Mouse (Mus musculus) MEL (cell line): ENCODE data around the gene Dusp16. TPM values are rescaled to one million over a fixed set of nuclear protein-coding genes. Genes with fewer than 3 reads are reported as not detected.

Experiments
- DNase-seq: peaks from one replicate; pipeline ENCODE4 v3.0.0; 2011; ENCODE audit warnings: low read depth, low spot score
- H3K27ac ChIP-seq: 2 replicates; pipeline ENCODE4 v1.5.1; 2012; ENCODE audit warnings: low read depth, mild to moderate bottlenecking, control low read depth, low read length, moderate library complexity; ENCODE audit not compliant: control insufficient read depth
- H3K27me3 ChIP-seq, 2 experiments: fragments of 150-350 bp in 1 of 2; sonication (generic) in 1 of 2; 2 replicates each; pipeline ENCODE4 v1.6.1; 2012; ENCODE audit warnings: low read length in 2 of 2, mild to moderate bottlenecking in 2 of 2, improper control_type of control experiment in 1 of 2, moderate library complexity in 1 of 2; ENCODE audit not compliant: insufficient read depth in 2 of 2, control insufficient read depth in 1 of 2
- H3K36me3 ChIP-seq, 2 experiments: 2 replicates each; pipeline ENCODE4 v1.6.1; 2012 to 2014; ENCODE audit warnings: low read length in 2 of 2, improper control_type of control experiment in 1 of 2, inconsistent platforms in 1 of 2, mild to moderate bottlenecking in 1 of 2; ENCODE audit not compliant: insufficient read depth in 2 of 2, control insufficient read depth in 1 of 2
- H3K4me1 ChIP-seq, 2 experiments: fragments of 150-350 bp in 1 of 2; sonication (generic) in 1 of 2; 2 replicates each; pipeline ENCODE4 v1.6.1; 2012; ENCODE audit warnings: low read length in 2 of 2, improper control_type of control experiment in 1 of 2, mild to moderate bottlenecking in 1 of 2; ENCODE audit not compliant: insufficient read depth in 2 of 2, control insufficient read depth in 1 of 2
- H3K4me3 ChIP-seq, 2 experiments: fragments of 150-350 bp in 1 of 2; sonication (generic) in 1 of 2; 2 replicates each; pipeline ENCODE4 v1.5.1; 2012; ENCODE audit warnings: low read depth in 2 of 2, low read length in 2 of 2, mild to moderate bottlenecking in 2 of 2, moderate library complexity in 2 of 2, control low read depth in 1 of 2, improper control_type of control experiment in 1 of 2; ENCODE audit not compliant: control insufficient read depth in 1 of 2, insufficient read depth in 1 of 2
- H3K79me2 ChIP-seq: 2 replicates; pipeline ENCODE4 v1.6.1; 2012; ENCODE audit warnings: mild to moderate bottlenecking, low read length, moderate library complexity; ENCODE audit not compliant: control insufficient read depth, poor library complexity, insufficient read depth
- H3K9ac ChIP-seq: 2 replicates; pipeline ENCODE4 v1.6.1; 2012; ENCODE audit warnings: low read depth, mild to moderate bottlenecking, control low read depth, low read length, moderate library complexity; ENCODE audit not compliant: control insufficient read depth, poor library complexity, severe bottlenecking
- H3K9me3 ChIP-seq: fragments of 150-350 bp; sonication (generic); replicated peaks from 2 replicates; pipeline ENCODE4 v1.6.1; 2012; ENCODE audit warnings: mild to moderate bottlenecking, low read length, improper control_type of control experiment, moderate library complexity; ENCODE audit not compliant: insufficient read depth
- CHD1 ChIP-seq: IDR thresholded peaks from 2 replicates; pipeline ENCODE4 v1.6.1; 2012; ENCODE audit warnings: low read depth, mild to moderate bottlenecking, inconsistent platforms, low read length, improper control_type of control experiment
- CHD2 ChIP-seq: IDR thresholded peaks from 2 replicates; pipeline ENCODE4 v1.6.1; 2011; ENCODE audit warnings: low read length, improper control_type of control experiment
- CTCF ChIP-seq, 3 experiments: IDR thresholded peaks in 2 of 3; conservative IDR thresholded peaks in 1 of 3; 2 replicates each; pipeline ENCODE4 v1.5.1; 2011 to 2012; ENCODE audit warnings: low read length in 3 of 3, low read depth in 2 of 3, mild to moderate bottlenecking in 2 of 3, improper control_type of control experiment in 1 of 3, inconsistent platforms in 1 of 3, mixed read lengths in 1 of 3, moderate library complexity in 1 of 3; ENCODE audit not compliant: control insufficient read depth in 1 of 3, insufficient read depth in 1 of 3, poor library complexity in 1 of 3, severe bottlenecking in 1 of 3
- E2F4 ChIP-seq: IDR thresholded peaks from 2 replicates; pipeline ENCODE4 v1.6.1; 2011; ENCODE audit warnings: low read depth, low read length, improper control_type of control experiment, borderline replicate concordance
- EP300 ChIP-seq, 2 experiments: IDR thresholded peaks; 2 replicates each; pipeline ENCODE4 v1.6.1; 2011; ENCODE audit warnings: improper control_type of control experiment in 2 of 2, low read length in 2 of 2, low read depth in 1 of 2, mild to moderate bottlenecking in 1 of 2
- ETS1 ChIP-seq: IDR thresholded peaks from 2 replicates; pipeline ENCODE4 v1.6.1; 2012; ENCODE audit warnings: low read depth, mild to moderate bottlenecking, inconsistent platforms, low read length, improper control_type of control experiment, moderate library complexity
- GABPA ChIP-seq: IDR thresholded peaks from 2 replicates; pipeline ENCODE4 v1.6.1; 2012; ENCODE audit warnings: low read depth, mild to moderate bottlenecking, inconsistent platforms, low read length, improper control_type of control experiment, moderate library complexity
- JUND ChIP-seq: IDR thresholded peaks from 2 replicates; pipeline ENCODE4 v1.6.1; 2011; ENCODE audit warnings: low read depth, mild to moderate bottlenecking, improper control_type of control experiment, low read length
- MAZ ChIP-seq: IDR thresholded peaks from 2 replicates; pipeline ENCODE4 v1.6.1; 2012; ENCODE audit warnings: low read depth, mild to moderate bottlenecking, inconsistent platforms, low read length, improper control_type of control experiment
- MEF2A ChIP-seq: IDR thresholded peaks from 2 replicates; pipeline ENCODE4 v1.6.1; 2014; ENCODE audit warnings: low read depth, mild to moderate bottlenecking, inconsistent platforms, low read length, improper control_type of control experiment; ENCODE audit not compliant: poor library complexity, insufficient replicate concordance, severe bottlenecking; ENCODE audit errors: extremely low read depth
- MYB ChIP-seq: IDR thresholded peaks from 2 replicates; pipeline ENCODE4 v1.6.1; 2011; ENCODE audit warnings: mild to moderate bottlenecking, low read depth, low read length, improper control_type of control experiment
- MYC ChIP-seq: IDR thresholded peaks from 2 replicates; pipeline ENCODE4 v1.6.1; 2011; ENCODE audit warnings: low read depth, mild to moderate bottlenecking, low read length, improper control_type of control experiment, moderate library complexity
- POLR2AphosphoS2 ChIP-seq: IDR thresholded peaks from 2 replicates; pipeline ENCODE4 v1.6.1; 2011; ENCODE audit warnings: low read length, improper control_type of control experiment
- POLR2AphosphoS5 ChIP-seq: IDR thresholded peaks from 2 replicates; pipeline ENCODE4 v1.6.1; 2012; ENCODE audit warnings: low read depth, borderline replicate concordance, mild to moderate bottlenecking, inconsistent platforms, low read length, moderate library complexity, mixed read lengths
- RAD21 ChIP-seq: IDR thresholded peaks from 2 replicates; pipeline ENCODE4 v1.6.1; 2011; ENCODE audit warnings: mild to moderate bottlenecking, low read depth, low read length, improper control_type of control experiment
- RCOR1 ChIP-seq: IDR thresholded peaks from 2 replicates; pipeline ENCODE4 v1.6.1; 2012; ENCODE audit warnings: low read depth, mild to moderate bottlenecking, inconsistent platforms, low read length, improper control_type of control experiment
- SIN3A ChIP-seq: IDR thresholded peaks from 2 replicates; pipeline ENCODE4 v1.6.1; 2012; ENCODE audit warnings: low read length, improper control_type of control experiment, inconsistent platforms
- TBP ChIP-seq: IDR thresholded peaks from 2 replicates; pipeline ENCODE4 v1.8.0; 2011; ENCODE audit warnings: low read depth, low read length, improper control_type of control experiment
- USF1 ChIP-seq: IDR thresholded peaks from 2 replicates; pipeline ENCODE4 v1.6.1; 2014; ENCODE audit warnings: low read depth, mild to moderate bottlenecking, inconsistent platforms, low read length, improper control_type of control experiment, moderate library complexity
- USF2 ChIP-seq, 2 experiments: IDR thresholded peaks; 2 replicates each; pipeline ENCODE4 v1.6.1; 2011 to 2012; ENCODE audit warnings: improper control_type of control experiment in 2 of 2, low read length in 2 of 2, borderline replicate concordance in 1 of 2, inconsistent platforms in 1 of 2, low read depth in 1 of 2, mild to moderate bottlenecking in 1 of 2; ENCODE audit not compliant: insufficient read depth in 1 of 2
- ZC3H11A ChIP-seq: IDR thresholded peaks from 2 replicates; pipeline ENCODE4 v1.6.1; 2012; ENCODE audit warnings: low read depth, mild to moderate bottlenecking, inconsistent platforms, low read length, improper control_type of control experiment
- ZKSCAN1 ChIP-seq: IDR thresholded peaks from 2 replicates; pipeline ENCODE4 v1.6.1; 2012; ENCODE audit warnings: low read depth, mild to moderate bottlenecking, inconsistent platforms, low read length, improper control_type of control experiment, moderate library complexity
- ZMIZ1 ChIP-seq: IDR thresholded peaks from 2 replicates; pipeline ENCODE4 v1.6.1; 2012; ENCODE audit warnings: low read depth, mild to moderate bottlenecking, inconsistent platforms, low read length, improper control_type of control experiment, moderate library complexity
- polyA plus RNA-seq, 2 experiments: library from polyadenylated mRNA; stranded (reverse) in 1 of 2; unstranded in 1 of 2; fragments of >175 nt in 1 of 2; fragments of >200 nt in 1 of 2; gene quantifications; 2 replicates each; pipeline versions ENCODE4 v1.2.1 to v1.2.4; 2012; ENCODE audit warnings: low replicate concordance in 2 of 2, low read depth in 1 of 2; ENCODE audit not compliant: insufficient read length in 2 of 2, insufficient read depth in 1 of 2, missing spikeins in 1 of 2
- total RNA-seq: library from RNA; depleted of rRNA; stranded (reverse); fragments of 300-350 nt; gene quantifications from 2 replicates; pipeline ENCODE4 v1.2.3, GENCODE M21; 2012

Gene Dusp16
- total and polyA plus RNA-seq, 3 experiments, result 1.9 to 6.9 TPM; not detected in 1

DNA sequence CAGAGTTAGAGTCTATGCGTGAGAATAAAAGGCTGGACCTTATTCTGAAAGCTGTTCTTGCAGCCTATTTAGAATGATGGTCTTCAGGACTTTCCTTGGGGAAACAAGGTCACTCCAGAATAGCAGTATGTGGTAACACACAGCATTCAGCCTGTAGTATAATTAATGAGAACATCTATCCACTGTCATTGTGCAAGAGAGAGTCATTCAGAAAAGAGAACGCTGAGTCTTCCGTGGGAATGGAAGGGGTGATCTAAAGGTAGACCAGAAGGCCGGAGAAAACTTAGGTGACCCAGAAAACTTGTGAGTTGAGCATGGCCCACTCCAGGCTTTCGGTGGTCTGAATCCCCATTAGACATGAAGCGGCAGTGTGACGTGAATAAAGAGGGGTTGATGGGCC is 90.2 kb downstream of the Dusp16 start (continued):
- no peak for TF ChIP-seq USF1
- no peak for TF ChIP-seq CHD1
- no peak for TF ChIP-seq GABPA
- no peak for TF ChIP-seq EP300 (IDR thresholded peaks at IDR 0.05; ENCODE audit: low read depth in 1 of 2, low read length in 2 of 2)

DNA sequence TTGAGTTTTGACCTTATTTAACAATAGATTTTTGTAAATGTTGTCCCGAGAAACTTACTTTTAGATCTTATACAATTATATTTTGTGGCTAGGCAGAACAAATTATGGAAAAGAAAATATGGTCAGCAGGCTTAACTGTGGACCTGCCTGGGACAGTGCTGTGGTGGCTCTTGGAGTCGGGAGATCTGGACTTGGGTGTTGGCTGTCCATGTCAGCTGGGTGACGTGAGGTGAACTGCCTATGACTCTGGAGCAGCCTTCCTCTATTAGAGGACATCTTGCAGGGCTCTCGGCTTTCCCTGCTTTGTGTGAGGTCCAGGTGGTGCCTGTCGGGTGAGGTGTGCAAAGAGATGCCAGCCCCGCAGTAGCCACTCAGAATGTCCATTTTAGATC is 91.2 kb downstream of the Dusp16 start:
- no peak overlapping the region for H3K27ac ChIP-seq
- no peak for DNase-seq
- TF ChIP-seq POLR2AphosphoS5 (no peak), RCOR1 (no peak), POLR2AphosphoS2 (no peak), MYB (no peak), USF2 (IDR thresholded peaks at IDR 0.05; ENCODE audit: borderline replicate concordance in 1 of 2, insufficient read depth in 1 of 2, low read depth in 1 of 2, low read length in 2 of 2) (no peak), E2F4 (no peak), ETS1 (no peak), MAZ (no peak)
- no peaks in the 10 kb centered on the region for H3K79me2 ChIP-seq
- H3K36me3 ChIP-seq, result peaks cover 0 to 4% of the 10 kb centered on the region in 2 experiments; a peak in 2 of 4 replicates
- no peaks in the 10 kb centered on the region for H3K27me3 ChIP-seq
- H3K4me1 ChIP-seq, result peaks cover 0 to 13% of the 10 kb centered on the region in 2 experiments; a peak in 2 of 4 replicates
- H3K9ac ChIP-seq, result no peak overlapping the region
- H3K9me3 ChIP-seq, result no peaks in the 10 kb centered on the region
- H3K4me3 ChIP-seq, result no peak overlapping the region

GRCm38 (mm10) chr6:134700451-134701210 is 91.8 kb downstream of the Dusp16 start:
- Histone ChIP-seq H3K4me3 (no peak overlapping the region), H3K9me3 (no peaks in the 10 kb centered on the region), H3K36me3 (peaks cover 0 to 4% of the 10 kb centered on the region in 2 experiments; a peak in 2 of 4 replicates), H3K27me3 (no peaks in the 10 kb centered on the region), H3K4me1 (peaks cover 0 to 13% of the 10 kb centered on the region in 2 experiments; a peak in 2 of 4 replicates), H3K27ac (no peak overlapping the region), H3K79me2 (no peaks in the 10 kb centered on the region), H3K9ac (no peak overlapping the region)
- TF ChIP-seq RAD21 (no peak), CHD2 (no peak), ZC3H11A (no peak), CTCF (IDR thresholded peaks at IDR 0.05 in 2 of 3, conservative IDR thresholded peaks at IDR 0.05 in 1 of 3; ENCODE audit: control insufficient read depth in 1 of 3, insufficient read depth in 1 of 3, low read depth in 2 of 3, low read length in 3 of 3, poor library complexity in 1 of 3, severe bottlenecking in 1 of 3) (no peak), MEF2A (no peak), ZKSCAN1 (no peak), MYB (no peak), SIN3A (no peak), RCOR1 (no peak), JUND (no peak), ZMIZ1 (no peak), USF2 (IDR thresholded peaks at IDR 0.05; ENCODE audit: borderline replicate concordance in 1 of 2, insufficient read depth in 1 of 2, low read depth in 1 of 2, low read length in 2 of 2) (no peak), POLR2AphosphoS5 (no peak), E2F4 (no peak), MAZ (no peak), GABPA (no peak), TBP (no peak), CHD1 (no peak), MYC (no peak), ETS1 (no peak)
- peak; percentile 32 for DNase-seq
